Mouse (Mus musculus) testis, postnatal 14 days (tissue): Measurements from ENCODE around the gene Gm960.

Experiments used
- DNase-seq: peaks from one replicate; pipeline ENCODE4 v3.0.0; 2021; ENCODE audit warnings: low spot score

Gene Gm960

DNA sequence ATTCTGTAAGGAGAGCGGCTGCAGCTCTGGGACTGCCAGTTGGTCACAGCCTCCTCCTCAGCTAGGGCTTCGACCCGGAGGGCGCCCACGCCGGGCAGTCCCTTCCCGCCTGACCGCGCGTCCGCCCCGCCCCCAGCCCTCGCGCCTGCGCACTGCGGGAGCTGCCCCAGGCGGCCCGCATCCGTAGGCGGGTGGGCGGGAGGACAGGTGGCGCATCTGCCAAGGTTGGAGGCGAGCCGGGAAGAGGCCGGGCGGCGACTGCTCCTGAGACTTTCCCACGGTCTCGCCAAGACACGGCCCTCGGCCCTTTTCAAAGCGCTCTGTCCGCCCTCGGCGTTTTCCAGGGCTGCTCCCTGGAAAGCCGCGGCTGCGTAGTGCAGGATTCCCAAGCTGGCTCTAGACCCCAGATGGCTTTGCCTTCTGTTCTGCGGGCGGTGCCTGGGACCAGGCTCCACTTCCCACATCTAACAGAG lies at the start of gene Gm960:
Gene Gm960 (minus strand): TSS at position 464 of the 473 bp plus-strand sequence.
- DNase-seq = peak; percentile 88

DNA sequence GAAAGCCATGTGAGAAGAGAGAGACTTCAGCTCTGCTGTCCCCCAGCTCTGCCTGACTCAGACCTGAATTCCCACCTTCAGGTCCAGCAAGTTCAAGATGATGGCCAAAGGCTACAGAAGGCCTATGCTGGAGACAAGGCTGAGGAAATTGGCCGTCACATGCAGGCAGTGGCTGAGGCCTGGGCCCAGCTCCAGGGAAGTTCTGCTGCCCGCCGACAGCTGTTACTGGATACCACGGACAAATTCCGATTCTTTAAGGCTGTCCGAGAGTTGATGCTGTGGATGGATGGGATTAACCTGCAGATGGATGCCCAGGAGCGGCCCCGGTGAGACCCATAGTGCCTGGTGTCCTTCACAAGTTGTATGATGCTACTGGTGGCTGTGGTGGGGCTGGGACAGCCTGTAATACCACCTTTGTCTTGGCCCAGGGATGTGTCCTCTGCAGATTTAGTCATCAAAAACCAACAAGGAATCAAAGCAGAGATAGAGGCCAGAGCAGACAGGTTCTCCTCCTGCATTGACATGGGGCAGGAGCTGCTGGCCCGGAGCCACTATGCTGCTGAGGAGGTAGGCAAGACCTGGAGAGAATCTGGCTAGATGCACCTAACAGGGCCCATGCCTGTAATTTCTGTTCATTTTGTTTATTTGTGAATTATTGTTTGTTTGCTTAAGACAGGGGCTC lies 49.3 kb upstream of the Gm960 start:
- no peak for DNase-seq

DNA sequence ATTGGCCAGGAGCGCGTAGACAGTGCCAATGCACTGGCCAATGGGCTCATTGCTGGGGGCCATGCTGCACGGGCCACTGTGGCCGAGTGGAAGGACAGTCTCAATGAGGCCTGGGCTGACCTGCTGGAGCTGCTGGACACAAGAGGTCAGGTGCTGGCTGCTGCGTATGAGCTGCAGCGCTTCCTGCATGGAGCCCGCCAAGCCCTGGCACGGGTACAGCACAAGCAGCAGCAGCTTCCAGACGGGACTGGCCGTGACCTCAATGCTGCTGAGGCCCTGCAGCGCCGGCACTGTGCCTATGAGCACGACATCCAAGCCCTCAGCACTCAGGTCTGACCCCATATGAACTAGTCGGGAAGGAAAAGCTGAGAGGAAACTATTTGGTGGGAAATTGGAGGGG lies 48.1 kb upstream of the Gm960 start:
- DNase-seq = no peak

DNA sequence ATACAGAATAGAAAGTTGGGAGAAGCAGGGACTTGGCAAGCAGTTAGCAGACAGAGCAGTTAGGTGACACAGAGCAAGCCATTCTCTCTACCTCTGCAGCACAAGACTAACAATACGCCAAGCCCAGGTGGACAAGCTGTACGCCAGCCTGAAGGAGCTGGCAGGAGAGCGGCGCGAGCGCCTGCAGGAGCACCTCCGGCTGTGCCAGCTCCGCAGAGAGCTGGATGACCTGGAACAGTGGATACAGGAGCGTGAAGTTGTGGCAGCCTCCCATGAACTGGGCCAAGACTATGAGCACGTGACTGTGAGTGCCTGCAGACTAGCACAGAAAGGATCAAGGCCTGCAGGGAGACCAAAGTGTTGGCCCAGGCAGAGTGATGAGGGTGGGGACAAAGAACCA lies 47.2 kb upstream of the Gm960 start:
- no peak for DNase-seq

DNA sequence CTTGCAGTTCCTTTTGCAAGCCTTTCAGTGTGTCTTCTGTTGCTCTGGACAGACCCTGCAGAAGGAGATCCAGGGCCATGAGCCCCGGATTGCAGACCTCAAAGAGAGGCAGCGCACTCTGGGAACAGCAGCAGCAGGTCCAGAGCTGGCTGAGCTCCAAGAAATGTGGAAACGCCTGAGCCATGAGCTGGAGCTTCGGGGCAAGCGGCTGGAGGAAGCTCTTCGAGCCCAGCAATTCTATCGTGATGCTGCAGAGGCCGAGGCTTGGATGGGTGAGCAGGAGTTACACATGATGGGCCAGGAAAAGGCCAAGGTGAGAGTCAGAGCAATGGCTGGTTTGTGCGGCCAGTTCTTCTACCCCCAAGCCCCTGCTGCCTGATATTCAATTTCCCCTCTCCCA lies 46.6 kb upstream of the Gm960 start:
- DNase-seq = no peak

DNA sequence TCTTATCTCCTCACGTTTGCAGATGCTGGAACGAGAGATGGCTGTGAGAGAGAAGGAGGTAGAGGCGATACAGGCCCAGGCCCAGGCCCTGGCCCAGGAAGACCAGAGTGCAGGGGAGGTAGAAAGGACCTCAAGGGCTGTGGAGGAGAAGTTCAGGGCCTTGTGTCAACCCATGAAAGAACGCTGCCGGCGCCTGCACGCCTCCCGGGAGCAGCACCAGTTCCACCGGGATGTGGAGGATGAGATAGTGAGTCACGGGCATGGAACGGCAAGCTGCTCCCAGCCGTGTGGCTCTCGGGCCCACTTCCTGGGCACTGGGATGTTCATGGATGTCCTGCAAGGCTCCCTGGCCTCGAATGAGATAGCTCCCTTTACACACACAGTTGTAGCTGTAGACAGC lies 45.6 kb upstream of the Gm960 start:
- no peak for DNase-seq

DNA sequence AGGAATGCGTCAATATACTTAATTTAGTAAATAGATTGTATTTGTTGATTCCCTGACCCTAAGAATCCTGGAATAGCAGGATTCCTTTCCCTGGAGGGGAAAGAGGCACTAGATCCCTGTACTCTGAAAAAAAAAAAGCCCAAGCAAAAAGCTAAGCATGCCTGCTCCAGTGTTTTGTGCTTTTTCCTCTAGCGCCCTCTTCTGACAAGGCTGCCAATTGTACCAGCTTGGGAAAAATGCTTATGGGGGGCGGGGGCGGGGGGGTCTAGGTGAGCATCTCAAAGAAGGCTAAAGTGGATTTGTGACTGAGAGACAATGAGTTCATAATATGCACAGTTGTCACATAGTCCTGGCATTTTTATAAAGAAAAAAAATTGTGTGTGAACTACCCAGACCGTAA lies 45.1 kb upstream of the Gm960 start:
- DNase-seq = no peak

DNA sequence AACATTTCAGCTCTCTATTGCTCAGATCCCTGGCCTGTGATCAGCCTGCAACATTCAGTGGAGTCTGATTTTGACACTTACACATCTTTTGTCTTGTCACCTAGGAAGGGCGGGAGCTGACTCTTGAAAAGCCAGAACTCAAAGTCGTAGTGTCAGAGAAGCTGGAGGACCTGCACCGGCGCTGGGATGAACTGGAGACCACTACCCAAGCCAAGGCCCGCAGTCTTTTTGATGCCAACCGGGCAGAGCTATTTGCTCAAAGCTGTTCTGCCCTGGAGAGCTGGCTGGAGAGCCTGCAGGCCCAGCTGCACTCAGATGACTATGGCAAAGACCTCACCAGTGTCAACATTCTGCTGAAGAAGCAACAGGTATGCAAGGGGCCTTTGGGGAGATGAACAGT lies 43.8 kb upstream of the Gm960 start:
- no peak for DNase-seq

DNA sequence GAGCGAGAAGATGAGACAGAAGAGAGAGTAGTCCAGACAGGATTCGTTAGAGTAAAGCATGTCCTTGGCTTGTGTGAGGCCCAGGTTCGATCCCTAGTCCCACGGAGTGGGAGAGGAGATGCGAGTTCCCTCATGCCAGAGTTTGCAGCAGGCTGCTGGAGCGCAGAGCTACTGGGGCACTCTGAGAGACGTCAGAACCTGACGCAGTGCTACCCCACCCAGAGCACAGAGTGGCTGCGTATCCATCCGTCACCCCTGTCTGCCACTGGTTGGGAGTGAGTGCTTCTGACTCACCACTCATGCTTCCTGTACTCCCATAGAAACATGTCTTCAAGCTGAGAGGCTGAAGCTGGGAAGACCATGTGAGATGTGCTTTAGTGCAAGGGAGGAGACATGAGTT lies 43.0 kb upstream of the Gm960 start:
- DNase-seq = no peak

DNA sequence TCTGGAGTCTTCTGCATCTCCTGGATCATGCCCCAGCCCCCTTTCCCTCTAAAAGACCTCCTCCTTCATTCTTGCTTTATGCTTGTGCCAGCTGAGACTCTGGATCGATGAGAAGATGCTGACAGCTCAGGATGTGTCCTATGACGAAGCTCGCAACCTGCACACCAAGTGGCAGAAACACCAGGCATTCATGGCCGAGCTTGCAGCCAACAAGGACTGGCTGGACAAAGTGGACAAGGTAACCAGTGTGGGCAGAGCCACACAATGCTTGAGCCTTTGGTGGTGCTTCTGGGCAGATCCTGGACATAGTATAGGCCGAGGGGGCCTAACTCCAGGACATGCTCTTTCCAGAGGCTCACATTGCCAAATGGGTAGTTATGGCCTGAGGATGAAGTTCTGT lies 41.3 kb upstream of the Gm960 start:
- DNase-seq = no peak

DNA sequence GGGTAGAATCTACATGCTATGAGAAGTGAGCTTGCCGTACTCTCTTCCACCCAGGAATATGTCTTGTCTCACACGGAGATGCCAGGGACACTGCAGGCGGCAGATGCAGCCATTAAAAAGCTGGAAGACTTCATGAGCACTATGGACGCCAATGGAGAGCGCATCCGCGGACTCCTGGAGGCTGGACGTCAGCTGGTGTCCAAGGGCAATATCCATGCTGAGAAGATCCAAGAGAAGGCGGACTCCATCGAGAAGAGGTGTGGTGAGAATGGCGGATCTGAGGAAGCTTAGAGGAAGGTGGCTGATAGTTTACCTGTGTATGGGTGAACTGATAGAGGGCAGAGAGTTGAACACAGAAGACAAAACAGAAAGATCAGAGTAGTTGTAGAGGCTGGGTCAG lies 40.6 kb upstream of the Gm960 start:
- no peak for DNase-seq

DNA sequence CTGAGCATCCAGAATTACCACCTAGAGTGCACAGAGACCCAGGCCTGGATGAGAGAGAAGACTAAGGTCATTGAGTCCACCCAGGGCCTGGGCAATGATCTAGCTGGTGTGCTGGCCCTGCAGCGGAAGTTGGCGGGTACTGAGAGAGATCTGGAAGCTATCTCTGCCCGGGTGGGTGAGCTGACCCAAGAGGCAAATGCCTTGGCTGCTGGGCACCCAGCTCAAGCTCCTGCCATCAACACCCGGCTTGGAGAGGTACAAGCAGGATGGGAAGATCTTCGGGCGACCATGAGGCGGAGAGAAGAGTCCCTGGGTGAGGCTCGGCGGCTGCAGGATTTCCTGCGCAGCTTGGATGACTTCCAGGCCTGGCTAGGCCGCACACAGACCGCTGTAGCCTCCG lies 39.4 kb upstream of the Gm960 start:
- no peak for DNase-seq

DNA sequence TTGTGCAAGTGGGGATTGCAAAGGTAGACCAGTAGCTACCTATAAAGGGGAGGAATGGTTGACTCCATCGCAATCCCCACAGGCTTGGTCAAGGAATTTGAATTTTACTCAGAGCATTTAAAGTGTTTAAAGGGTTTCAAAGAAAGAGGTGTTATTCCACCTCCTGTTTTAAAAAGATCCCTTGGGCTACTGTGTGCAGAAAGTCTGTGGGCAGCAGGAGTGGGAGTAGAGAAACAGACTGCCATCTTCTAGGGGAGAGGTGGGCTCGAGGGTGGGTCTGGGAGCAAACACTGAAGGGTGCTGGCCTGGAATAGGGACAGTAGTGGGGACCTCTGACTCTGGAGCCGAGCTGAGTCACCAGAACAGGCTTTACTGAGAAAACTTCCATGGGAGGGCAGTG lies 34.6 kb upstream of the Gm960 start:
- DNase-seq = no peak

DNA sequence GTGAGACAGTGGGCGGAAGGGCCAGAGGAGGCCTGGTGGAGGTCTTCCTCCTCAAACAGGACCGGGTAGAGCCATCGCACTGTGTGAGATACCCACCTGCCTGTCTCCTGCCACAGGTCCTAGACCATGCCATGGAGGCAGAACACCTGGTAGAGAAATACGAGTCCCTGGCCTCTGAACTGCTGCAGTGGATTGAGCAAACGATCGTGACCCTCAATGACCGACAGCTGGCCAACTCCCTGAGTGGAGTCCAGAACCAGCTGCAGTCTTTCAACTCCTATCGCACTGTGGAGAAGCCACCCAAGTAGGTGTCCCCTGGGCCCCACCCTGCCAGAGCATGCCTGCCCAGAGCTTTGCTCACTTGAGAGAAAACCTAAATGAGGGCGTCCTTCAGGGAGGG lies 30.7 kb upstream of the Gm960 start:
- DNase-seq = no peak

DNA sequence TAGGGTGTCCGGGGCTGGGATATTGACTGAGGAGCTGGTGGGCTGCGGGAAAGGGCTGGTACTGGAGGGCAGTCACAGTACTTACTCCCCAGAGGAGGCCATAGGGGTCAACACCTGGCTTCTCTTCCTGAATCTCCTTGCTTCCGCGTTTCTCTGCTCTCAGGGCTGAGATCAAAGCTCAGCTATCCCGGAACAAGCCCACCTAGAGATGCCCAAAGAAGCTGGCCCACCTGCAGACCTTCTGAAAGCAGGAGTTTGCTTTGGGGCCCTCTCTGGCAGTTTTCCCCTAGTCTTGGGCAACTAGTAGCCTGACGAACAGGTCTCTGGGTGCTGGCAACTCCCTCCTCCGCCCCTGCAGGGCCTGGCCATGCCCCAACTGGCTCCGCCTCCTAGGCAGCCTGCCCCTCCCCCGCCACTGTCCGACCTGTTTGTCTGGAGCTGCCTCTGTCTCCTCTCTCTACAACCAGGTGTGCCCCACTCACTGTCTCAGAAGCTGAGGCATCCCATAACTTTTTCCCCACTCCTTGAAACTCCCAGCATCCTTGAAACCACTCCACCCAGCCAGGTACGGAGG lies 22.3 kb upstream of the Gm960 start:
- peak; percentile 66 for DNase-seq

DNA sequence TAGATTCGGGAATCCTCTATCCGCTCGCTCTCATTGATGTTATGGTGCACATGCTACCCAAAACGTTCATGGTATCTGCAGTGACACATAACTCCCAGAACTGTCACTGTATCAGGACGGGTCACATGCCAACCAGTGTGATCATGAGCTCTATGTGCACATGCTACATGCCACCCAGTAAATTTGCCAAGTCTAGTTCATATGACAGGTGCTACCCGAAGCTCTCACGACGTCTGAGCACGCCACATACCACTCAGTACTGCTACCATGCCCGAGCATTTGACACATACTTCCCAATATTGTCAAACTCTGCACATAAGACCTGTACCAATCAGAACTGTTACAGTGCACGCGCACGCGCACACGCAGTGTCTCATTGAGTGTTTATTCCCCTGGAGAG lies 21.6 kb upstream of the Gm960 start:
- DNase-seq = no peak

DNA sequence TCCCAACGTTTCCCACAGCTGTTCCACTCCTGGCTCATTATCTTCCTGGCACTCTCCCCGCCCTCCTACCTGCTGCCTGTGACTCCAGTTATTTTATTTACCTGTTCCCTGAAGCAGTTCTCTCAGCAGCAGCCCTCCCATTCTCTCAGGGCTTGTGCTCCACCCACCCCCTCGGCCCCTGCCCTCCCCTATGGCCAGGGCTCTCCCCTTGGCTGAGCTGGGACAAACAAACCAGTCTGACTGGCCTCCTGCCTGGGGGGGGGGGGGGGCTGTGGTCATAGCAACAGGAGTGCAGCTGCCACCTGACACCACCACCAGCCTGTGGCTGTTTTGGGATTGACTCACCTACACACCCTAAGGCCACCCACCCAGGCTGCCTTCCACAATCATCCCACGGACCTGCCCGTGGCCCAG lies 20.9 kb upstream of the Gm960 start:
- DNase-seq = no peak

DNA sequence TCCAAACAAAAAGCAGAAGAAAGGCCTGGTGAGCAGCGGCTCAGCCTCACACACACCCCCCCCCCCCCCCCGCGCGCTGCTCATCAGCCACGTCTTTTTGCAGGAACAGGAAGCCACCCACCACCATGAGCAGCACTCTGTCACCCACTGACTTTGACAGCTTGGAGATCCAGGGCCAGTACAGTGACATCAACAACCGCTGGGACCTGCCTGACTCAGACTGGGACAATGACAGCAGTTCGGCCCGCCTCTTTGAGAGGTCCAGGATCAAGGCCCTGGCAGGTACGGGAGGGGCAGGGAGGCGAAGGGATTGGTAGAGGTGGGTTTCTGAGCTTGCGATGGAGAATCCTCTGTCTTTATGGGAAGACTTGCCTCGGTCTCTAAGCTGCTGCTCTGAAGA lies 20.2 kb upstream of the Gm960 start:
- DNase-seq = no peak

DNA sequence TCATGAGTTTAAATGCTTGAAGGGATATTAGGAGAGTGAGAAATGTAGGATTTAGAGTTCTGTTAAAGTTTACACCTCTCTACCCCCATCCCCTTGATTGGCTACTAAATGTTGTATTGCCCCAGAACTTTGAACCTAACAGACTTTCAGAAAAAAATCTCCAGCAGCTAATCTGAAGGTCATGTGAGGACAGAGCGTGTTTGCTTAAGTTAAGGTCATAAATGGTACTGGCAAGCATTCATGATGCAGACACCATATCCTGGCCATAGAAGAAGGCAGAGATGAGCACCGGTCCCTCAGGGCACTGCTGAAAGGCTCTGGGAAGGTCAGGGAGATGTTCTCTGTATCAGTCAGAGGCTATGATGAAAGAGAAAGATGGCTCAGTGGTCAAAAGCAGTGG lies 18.8 kb upstream of the Gm960 start:
- DNase-seq = no peak

DNA sequence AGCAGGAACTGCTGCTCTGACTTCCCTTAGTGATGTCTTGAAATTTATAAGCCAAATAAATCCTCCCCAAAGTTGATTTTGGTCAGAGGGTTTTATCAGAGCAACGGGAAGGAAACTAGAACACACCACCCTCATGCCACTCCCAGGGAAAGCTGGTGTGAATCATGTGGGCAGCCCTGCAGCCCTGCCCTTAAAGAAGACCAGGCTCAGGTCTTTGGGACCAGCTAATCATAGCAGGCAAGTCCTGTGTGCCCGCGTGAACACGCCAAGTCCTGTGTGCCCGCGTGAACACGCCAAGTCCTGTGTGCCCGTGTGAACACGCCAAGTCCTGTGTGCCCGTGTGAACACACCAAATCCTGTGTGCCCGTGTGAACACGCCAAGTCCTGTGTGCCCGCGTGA lies 18.3 kb upstream of the Gm960 start:
- DNase-seq = no peak

DNA sequence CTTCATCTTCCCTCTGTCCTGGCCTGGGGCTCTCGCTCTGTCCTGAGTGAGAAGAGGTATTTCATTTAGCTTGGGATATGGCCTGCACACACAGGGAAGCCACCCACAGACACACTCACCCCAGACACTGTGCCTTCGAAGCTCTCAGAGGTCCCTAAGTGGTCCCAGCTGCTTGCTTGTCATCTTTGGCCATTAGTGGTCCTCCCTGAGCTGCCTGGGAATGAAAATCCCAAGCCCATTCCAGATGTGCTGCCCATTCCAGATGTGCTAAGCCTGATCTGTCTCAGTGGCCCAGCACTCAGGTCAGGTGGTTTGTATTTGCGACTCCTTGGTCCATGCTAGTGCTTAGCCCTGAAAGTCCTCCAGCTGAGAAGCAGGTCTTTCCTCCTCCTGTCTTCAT lies 15.4 kb upstream of the Gm960 start:
- no peak for DNase-seq

DNA sequence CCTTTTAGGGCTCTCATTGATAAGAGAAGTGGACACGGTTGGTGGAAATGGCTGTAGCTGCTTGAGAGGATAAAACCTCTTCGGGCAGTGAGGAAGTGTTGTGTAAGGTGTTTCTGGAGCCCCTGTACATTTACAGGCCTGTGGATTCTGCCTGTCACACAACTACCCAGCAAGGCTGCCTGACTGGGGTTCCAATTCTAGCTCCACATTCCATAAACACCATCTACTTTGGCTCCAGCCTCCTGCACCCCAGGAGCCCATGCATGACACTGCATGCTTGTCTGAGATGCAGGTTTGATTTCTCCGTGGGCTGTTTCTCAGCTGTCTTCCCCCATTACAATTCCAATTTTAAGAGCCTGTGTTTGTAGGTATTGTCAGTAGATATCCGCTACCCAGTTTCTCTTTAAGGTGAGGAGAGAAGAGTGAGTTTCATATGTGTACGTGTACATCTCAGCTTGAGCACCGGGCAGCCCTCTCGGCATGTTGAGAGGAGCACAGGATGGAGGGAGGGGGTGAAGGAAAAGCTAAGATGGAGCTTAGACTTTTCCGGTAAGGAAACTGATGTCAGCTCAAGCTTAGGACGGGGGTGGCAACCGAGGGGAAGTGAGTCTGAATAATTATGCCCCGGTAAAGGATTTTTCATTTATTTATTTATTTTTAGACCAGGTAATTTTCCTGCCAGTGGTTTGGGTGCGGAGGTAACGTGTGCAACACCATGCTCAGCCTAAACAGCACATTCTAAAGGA lies 14.5 kb upstream of the Gm960 start:
- no peak for DNase-seq

DNA sequence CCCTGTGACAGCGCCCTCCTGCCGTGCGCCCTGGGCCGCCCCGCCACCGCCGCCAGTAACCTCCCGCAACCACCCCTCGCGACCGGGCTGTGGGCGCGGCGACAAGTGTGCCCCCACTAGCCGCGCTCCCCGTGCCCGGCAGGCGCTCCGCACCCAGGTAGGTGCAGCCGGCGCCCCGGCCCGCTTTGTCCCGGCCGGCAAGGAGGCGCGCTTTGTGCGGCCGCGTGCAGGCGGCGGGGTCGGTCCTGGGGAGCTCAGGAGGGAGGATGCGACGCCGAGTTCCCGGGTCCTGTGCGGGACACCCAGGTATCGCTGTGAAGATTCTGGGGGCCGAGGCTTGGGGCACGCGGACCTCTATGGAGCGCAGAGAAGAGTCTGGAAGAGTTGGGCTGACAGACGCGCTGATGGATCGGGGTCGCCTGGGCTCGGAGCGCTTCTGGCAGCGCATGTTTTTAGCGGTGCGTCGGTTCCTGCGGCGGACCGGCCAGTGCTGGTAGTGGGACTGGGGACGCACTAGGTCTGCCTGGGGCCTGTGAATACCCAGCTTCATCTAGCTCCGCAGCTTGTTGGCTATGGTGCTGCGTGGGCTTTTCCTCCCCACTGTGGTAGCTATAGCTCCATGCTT lies 13.8 kb upstream of the Gm960 start:
- no peak for DNase-seq
